In genomic region chr6:8948471-8949411, GRCm38 (mm10) we compare ENCODE assay signal across 10 mouse cellular contexts. TPM values are rescaled to one million over a fixed set of nuclear protein-coding genes. Genes with fewer than 3 reads are reported as not detected.
DNase-seq lines count a peak whose midpoint lies in the region; ATAC-seq and TF ChIP-seq lines count a peak whose summit lies in the region.
"Had no signal": no experiment of that assay in that cellular context is flagged by ENCODE, and none has a peak within 500 bp of the region (broad histone marks: within the 10 kb centered on the region; RNA-seq: fewer than 3 reads in every experiment).

No protein-coding gene starts in this region.

- H3K9ac ChIP-seq in ES-Bruce4 (ENCODE audit: low read depth, poor library complexity, severe bottlenecking), result no peak overlapping the region
- H3K9ac ChIP-seq in heart, embryonic 12.5 days, result no peak overlapping the region
- H3K9ac ChIP-seq in kidney, embryonic 14.5 days (ENCODE audit: low read depth, low read length), result no peak overlapping the region

- no peak for TF ChIP-seq CTCF in ES-Bruce4 (IDR thresholded peaks at IDR 0.05; ENCODE audit: low read depth, low read length)

- no peak for TF ChIP-seq POLR2A in ES-Bruce4 (IDR thresholded peaks at IDR 0.05; ENCODE audit: insufficient read depth, low read length)

- no peaks in the 10 kb centered on the region for H3K4me1 ChIP-seq in ES-Bruce4 (ENCODE audit: control insufficient read depth, insufficient read depth, low read length)
- peaks cover 32% of the 10 kb centered on the region for H3K4me1 ChIP-seq in heart, embryonic 12.5 days (replicated peaks)
- H3K4me1 ChIP-seq in kidney, embryonic 14.5 days (ENCODE audit: control insufficient read depth, insufficient read depth, low read length), result peaks cover 17% of the 10 kb centered on the region; the same call in 1 of the 2 replicates

- H3K4me2 ChIP-seq in heart, embryonic 12.5 days, result peak overlapping the region; percentile 62
- peak overlapping the region; percentile 38 for H3K4me2 ChIP-seq in kidney, embryonic 14.5 days (replicated peaks; ENCODE audit: low read depth, low read length)

- peak; percentile 65 for DNase-seq in gastrocnemius, postnatal 10 days
- DNase-seq in gastrocnemius, postnatal 25 days, result no peak
- DNase-seq in cerebellum, postnatal 14 days, result peak; percentile 47 to 55
- DNase-seq in testis, postnatal 10 days (ENCODE audit: low spot score), result peak; percentile 84

- H3K27ac ChIP-seq in ES-Bruce4 (ENCODE audit: insufficient read depth, low read length), result no peak overlapping the region
- no peak overlapping the region for H3K27ac ChIP-seq in heart, embryonic 12.5 days (ENCODE audit: poor library complexity, severe bottlenecking)
- no peak overlapping the region for H3K27ac ChIP-seq in kidney, embryonic 14.5 days (ENCODE audit: low read depth, low read length)

- peak overlapping the region; percentile 31 for H3K4me3 ChIP-seq in ES-Bruce4 (ENCODE audit: low read depth, low read length)
- peak overlapping the region; percentile 36 for H3K4me3 ChIP-seq in heart, embryonic 12.5 days
- peak overlapping the region; percentile 27 for H3K4me3 ChIP-seq in kidney, embryonic 14.5 days (ENCODE audit: low read length)

- peak; percentile 45; the same call in 1 of the 2 replicates for ATAC-seq in heart, embryonic 12.5 days (ENCODE audit: insufficient number of reproducible peaks, low FRiP score)
- peak; percentile 92 for ATAC-seq in kidney, embryonic 14.5 days (ENCODE audit: low FRiP score, low TSS enrichment)
- ATAC-seq in megakaryocyte progenitor cell, adult 5-6 weeks (replicated peaks; ENCODE audit: poor library complexity), result peak; percentile 82

- no peaks in the 10 kb centered on the region for H3K36me3 ChIP-seq in ES-Bruce4 (ENCODE audit: control insufficient read depth, insufficient read depth, low read length, poor library complexity, severe bottlenecking)
- H3K36me3 ChIP-seq in heart, embryonic 12.5 days, result no peaks in the 10 kb centered on the region
- no peaks in the 10 kb centered on the region for H3K36me3 ChIP-seq in kidney, embryonic 14.5 days (ENCODE audit: control insufficient read depth, insufficient read depth, low read length)

- TF ChIP-seq EP300 in ES-Bruce4 (IDR thresholded peaks at IDR 0.05; ENCODE audit: insufficient read depth, low read depth, low read length), result no peak

- peaks cover 8% of the 10 kb centered on the region; the same call in 1 of the 2 replicates for H3K27me3 ChIP-seq in ES-Bruce4 (ENCODE audit: control insufficient read depth, insufficient read depth, low read length, poor library complexity, severe bottlenecking)
- H3K27me3 ChIP-seq in heart, embryonic 12.5 days (replicated peaks), result peaks cover 66% of the 10 kb centered on the region
- peaks cover 65% of the 10 kb centered on the region for H3K27me3 ChIP-seq in kidney, embryonic 14.5 days (ENCODE audit: control insufficient read depth, insufficient read depth, low read length)

- H3K9me3 ChIP-seq in ES-Bruce4 (replicated peaks; ENCODE audit: control insufficient read depth, insufficient read depth, low read length, poor library complexity, severe bottlenecking), result no peaks in the 10 kb centered on the region
- no peaks in the 10 kb centered on the region for H3K9me3 ChIP-seq in heart, embryonic 12.5 days (replicated peaks)
- H3K9me3 ChIP-seq in kidney, embryonic 14.5 days (ENCODE audit: control insufficient read depth, low read length), result no peaks in the 10 kb centered on the region

- 2% methylated on average over 68 of the region's 68 CpGs for WGBS in heart, embryonic 12.5 days
- under 1% methylated on average over 68 of the region's 68 CpGs for WGBS in kidney, embryonic 14.5 days

RNA-seq across cellular contexts. Expression of gene Nxph1, which starts 0.5 kb away (rescaled TPM):
- total RNA-seq in gastrocnemius, postnatal 10 days (2021), result under 1 TPM in 1 of 2 experiments, not detected in 1; 0.09 TPM
- not detected for total RNA-seq in gastrocnemius, postnatal 25 days (2021)
- polyA plus RNA-seq in ES-Bruce4 (2011; ENCODE audit: insufficient read depth, insufficient read length, low read depth, missing spikeins), result not detected in 2 replicates
- polyA plus RNA-seq in heart, embryonic 12.5 days (2016; fragmentation: Nextera tagmentation; extraction: Ambion mirVana), result 0.09 TPM in 1 of 2 replicates, not detected in the other
- 0.11 and 0.14 TPM in 2 replicates for polyA plus RNA-seq in kidney, embryonic 14.5 days (2014; fragmentation: Nextera tagmentation; extraction: Ambion mirVana)
- total RNA-seq in megakaryocyte progenitor cell, adult 5-6 weeks (2015), result not detected in 2 replicates
- 0.24 TPM in 1 of 2 replicates, not detected in the other for total RNA-seq in megakaryocyte progenitor cell, adult 5-6 weeks (2017)
- total RNA-seq: heart, postnatal 36 days had no signal
- polyA plus RNA-seq: C2C12 had no signal
